Mouse (Mus musculus) forebrain, embryonic 11.5 days (tissue): ENCODE measurements at regions not wholly inside any gene's neighbourhood (a gene's known extent, or its start where the extent isn't known, plus 50 kb on each side); places are given as distances from the start of the nearest gene placed in this dataset. TPM values are rescaled to one million over a fixed set of nuclear protein-coding genes. Genes with fewer than 3 reads are reported as not detected.

Experiments
- ATAC-seq: fragments of 200-750 bp; cut with Nextera tagmentation; replicated peaks from 2 replicates; pipeline ENCODE4 v1.8.0; 2017; ENCODE audit warnings: moderate TSS enrichment; ENCODE audit not compliant: low FRiP score
- DNase-seq: peaks from one replicate; pipeline ENCODE4 v3.0.0-alpha.2; 2017; ENCODE audit warnings: low spot score
- H3K27ac ChIP-seq: fragments of 300-500 bp; sonication (generic); 2 replicates; pipeline ENCODE4 v1.5.1; 2014; ENCODE audit warnings: low read depth, low read length
- H3K27me3 ChIP-seq: fragments of 300-500 bp; sonication (generic); 2 replicates; pipeline ENCODE4 v1.6.1; 2014; ENCODE audit warnings: mild to moderate bottlenecking, low read length, mixed read lengths; ENCODE audit not compliant: control insufficient read depth, insufficient read depth
- H3K36me3 ChIP-seq: fragments of 300-500 bp; sonication (generic); 2 replicates; pipeline ENCODE4 v1.6.1; 2014; ENCODE audit warnings: mild to moderate bottlenecking, low read length, moderate library complexity, mixed read lengths; ENCODE audit not compliant: control insufficient read depth, insufficient read depth
- H3K4me1 ChIP-seq: fragments of 300-500 bp; sonication (generic); replicated peaks from 2 replicates; pipeline ENCODE4 v1.6.1; 2014; ENCODE audit warnings: low read length, mixed read lengths; ENCODE audit not compliant: control insufficient read depth, insufficient read depth
- H3K4me2 ChIP-seq: fragments of 300-500 bp; sonication (generic); 2 replicates; pipeline ENCODE4 v1.6.1; 2014; ENCODE audit warnings: low read depth, mild to moderate bottlenecking, low read length, moderate library complexity, mixed read lengths; ENCODE audit not compliant: severe bottlenecking
- H3K4me3 ChIP-seq: fragments of 300-500 bp; sonication (generic); 2 replicates; pipeline ENCODE4 v1.5.1; 2014; ENCODE audit warnings: low read depth, low read length
- H3K9ac ChIP-seq: fragments of 300-500 bp; sonication (generic); 2 replicates; pipeline ENCODE4 v1.6.1; 2014; ENCODE audit warnings: low read length
- H3K9me3 ChIP-seq: fragments of 300-500 bp; sonication (generic); 2 replicates; pipeline ENCODE4 v1.6.1; 2016; ENCODE audit warnings: low read length, mixed read lengths; ENCODE audit not compliant: control insufficient read depth
- WGBS: fragments of 180-500 bp; shearing (Covaris S2); extraction: QIAGEN DNeasy Blood & Tissue Kit; methylation state at CpG from one replicate; pipeline ENCODE4 v1.1.7; 2014; 5-methylcytosine and 5-hydroxymethylcytosine counted together
- microRNA-seq: library from miRNA; unstranded; fragments of <30 nt; microRNA quantifications from one replicate; pipeline ENCODE4, GENCODE M21; 2016; ENCODE audit not compliant: insufficient number of aligned reads

- no peaks in the 10 kb centered on the region for H3K9me3 ChIP-seq
- no peaks in the 10 kb centered on the region for H3K27me3 ChIP-seq
- no peaks in the 10 kb centered on the region for H3K4me1 ChIP-seq
- no peaks in the 10 kb centered on the region for H3K36me3 ChIP-seq
- ATAC-seq (no peak), DNase-seq (no peak)
- H3K9ac ChIP-seq: no peak overlapping the region
- H3K27ac ChIP-seq: no peak overlapping the region
- no peak overlapping the region for H3K4me3 ChIP-seq
- no peak overlapping the region for H3K4me2 ChIP-seq
Observed at GRCm38 (mm10) chr4:33855112-33855511, 69.3 kb upstream of the Cnr1 start.

GRCm38 (mm10) chr4:33867126-33867525 is 57.3 kb upstream of the Cnr1 start:
- Histone ChIP-seq H3K4me1 (no peaks in the 10 kb centered on the region), H3K27me3 (no peaks in the 10 kb centered on the region), H3K9ac (no peak overlapping the region), H3K4me3 (no peak overlapping the region), H3K27ac (no peak overlapping the region), H3K36me3 (no peaks in the 10 kb centered on the region), H3K9me3 (no peaks in the 10 kb centered on the region), H3K4me2 (no peak overlapping the region)
- no peak for ATAC-seq
- DNase-seq: no peak
- WGBS: 92% methylated on average over 2 of the region's 2 CpGs

GRCm38 (mm10) chr4:33869317-33869716 is 55.1 kb upstream of the Cnr1 start:
- no peaks in the 10 kb centered on the region for H3K9me3 ChIP-seq
- ATAC-seq (no peak), DNase-seq (no peak)
- H3K4me2 ChIP-seq: no peak overlapping the region
- no peak overlapping the region for H3K27ac ChIP-seq
- H3K36me3 ChIP-seq: no peaks in the 10 kb centered on the region
- H3K9ac ChIP-seq: no peak overlapping the region
- H3K4me1 ChIP-seq: no peaks in the 10 kb centered on the region
- WGBS: 46% methylated on average over 5 of the region's 5 CpGs
- no peak overlapping the region for H3K4me3 ChIP-seq
- no peaks in the 10 kb centered on the region for H3K27me3 ChIP-seq

Small RNA genes lying in the stretch of these regions (microRNA-seq; reads per million reads assigned to microRNA genes)
- not detected for gene Gm23304
